Mouse (Mus musculus) thymus, postnatal 14 days (tissue): Measurements from ENCODE around the gene Ccdc188.

Experiments used
- DNase-seq: peaks from one replicate; pipeline ENCODE4 v3.0.0; 2021

Ccdc188 gene

GRCm38 (mm10) chr16:18203430-18204091 is 14.1 kb upstream of the Ccdc188 start:
- no peak for DNase-seq

DNA sequence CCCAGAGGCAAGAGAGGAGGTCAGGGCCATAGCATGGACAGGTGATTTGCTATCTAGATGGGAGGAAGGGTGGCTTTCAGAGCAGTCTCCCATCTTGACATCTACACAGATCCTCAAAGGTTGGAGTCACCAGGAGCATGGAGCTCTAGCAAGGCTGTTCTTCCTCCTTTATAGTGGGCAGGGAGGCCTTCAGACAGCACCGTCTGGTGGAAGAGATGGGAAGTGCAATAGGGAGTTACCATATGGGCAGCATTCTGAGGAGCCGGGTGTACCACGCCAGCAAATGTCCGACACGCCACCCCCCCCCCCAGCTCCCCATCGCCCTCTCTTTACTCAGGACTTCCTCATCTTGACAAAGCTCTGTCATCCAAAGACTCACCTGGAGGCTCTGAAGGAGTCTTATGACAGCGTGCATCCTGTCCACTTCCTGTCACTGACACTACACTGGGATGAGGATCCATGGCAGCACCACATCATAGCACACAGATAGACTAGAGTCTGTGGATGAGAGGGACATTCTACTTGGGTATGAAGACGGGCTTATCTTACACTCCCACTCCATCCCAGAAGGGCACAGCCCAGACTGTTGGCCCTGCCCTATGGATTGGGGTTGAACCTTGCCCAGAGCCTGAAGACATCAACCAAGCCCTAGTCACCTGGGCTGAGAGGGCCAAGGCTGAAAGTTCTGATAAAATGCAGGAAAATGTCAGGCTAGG is 6.8 kb upstream of the Ccdc188 start:
- peak; percentile 67 for DNase-seq

GRCm38 (mm10) chr16:18211417-18212171 is 6.1 kb upstream of the Ccdc188 start:
- peak; percentile 89 for DNase-seq

GRCm38 (mm10) chr16:18213689-18214088 is 4.0 kb upstream of the Ccdc188 start:
- peak; percentile 10 for DNase-seq

DNA sequence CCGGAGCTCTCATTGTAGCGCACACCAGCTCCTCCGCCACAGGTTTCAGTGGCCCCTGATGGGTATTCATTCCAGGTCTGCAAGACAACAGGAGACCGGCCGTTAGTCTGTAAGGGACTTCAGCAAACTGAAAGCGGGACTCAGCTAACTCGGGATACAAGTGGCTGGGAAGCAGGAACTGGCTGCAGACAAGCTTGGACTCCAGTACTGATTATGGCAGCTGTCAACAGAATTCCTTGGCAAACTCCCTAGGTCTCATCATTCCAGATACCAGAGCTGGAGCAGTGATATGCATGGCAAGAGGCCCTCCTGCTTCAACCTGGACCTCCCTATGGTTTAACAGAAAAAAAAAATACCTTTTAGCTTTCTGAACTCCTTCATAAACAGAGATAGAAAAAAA is 2.8 kb upstream of the Ccdc188 start:
- no peak for DNase-seq

- peak; percentile 24 for DNase-seq
These were observed 909 bp downstream of the Ccdc188 start for GRCm38 (mm10) chr16:18218580-18218996.

- peak; percentile 77 for DNase-seq
These were observed 2.3 kb downstream of the Ccdc188 start for GRCm38 (mm10) chr16:18220001-18220400.

DNA sequence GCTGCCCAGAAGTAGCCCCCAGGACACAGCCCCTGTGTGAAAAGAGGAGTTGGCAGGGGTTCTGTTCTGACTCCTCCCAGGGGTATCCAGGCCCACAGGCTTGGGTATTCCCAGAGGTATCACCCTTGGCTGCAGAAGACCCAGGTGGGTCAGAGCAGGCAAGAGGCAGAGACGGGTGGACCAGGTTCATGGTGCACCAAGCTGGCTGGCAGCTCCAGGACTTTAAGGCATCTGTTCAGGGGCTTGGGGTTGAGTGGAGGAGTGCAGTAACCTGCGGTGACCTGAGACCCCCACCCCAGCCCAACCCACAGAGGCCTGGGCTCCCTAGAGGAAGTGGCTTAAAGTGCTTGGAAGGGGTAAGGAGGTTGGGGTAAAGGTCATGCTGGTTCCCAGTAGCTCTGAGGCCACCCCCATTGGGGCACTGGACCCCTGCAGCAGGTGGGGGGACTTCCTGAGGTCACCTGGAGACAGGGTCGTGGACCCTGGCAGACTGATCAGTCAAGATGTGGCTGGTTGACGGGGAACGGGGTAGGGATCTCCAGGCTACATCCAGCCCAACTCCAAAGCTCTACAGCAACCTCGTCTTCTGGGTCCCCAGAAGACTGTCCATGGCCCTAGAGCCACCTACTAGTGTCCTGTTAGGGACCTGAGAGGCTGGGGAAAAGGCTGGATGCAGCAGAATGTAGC is 3.3 kb downstream of the Ccdc188 start:
- DNase-seq: peak; percentile 5

DNA sequence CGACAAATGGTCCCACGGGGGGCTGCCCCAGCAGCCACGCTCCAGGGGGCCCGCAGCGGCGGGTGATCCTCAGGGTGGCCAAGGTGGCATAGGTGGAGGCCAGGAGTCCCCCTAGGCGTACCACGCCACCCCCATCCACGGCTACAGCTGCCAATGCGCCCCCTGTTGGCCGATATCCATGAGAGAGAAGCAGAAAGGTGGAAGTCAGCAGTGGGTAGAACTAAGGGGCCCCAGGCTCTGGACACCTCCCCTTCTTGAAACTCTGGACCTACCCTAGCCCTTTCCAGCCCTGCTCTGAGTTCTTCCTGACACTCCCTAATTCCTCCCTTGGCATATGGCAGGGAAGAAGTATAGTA is 3.8 kb downstream of the Ccdc188 start:
- DNase-seq: peak; percentile 53

DNA sequence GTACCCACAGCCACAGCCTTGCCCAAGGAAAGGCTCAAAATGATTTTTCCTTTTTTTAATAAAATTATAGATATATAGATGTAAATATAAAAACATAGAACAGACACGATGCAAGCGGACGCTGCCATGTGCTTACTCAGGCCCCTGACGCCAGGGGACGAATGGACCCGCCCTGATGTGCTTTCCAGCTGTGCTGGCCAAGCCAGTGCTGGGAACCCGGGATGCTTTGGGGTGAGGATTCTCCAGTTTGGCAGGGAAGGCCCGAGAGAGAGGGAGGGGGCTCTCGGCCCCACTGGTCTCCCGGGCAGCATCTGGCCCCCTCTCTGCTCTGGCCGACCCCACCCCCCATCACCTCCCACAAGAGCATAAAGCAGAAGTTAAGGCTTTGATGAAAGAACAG is 4.5 kb downstream of the Ccdc188 start:
- no peak for DNase-seq

DNA sequence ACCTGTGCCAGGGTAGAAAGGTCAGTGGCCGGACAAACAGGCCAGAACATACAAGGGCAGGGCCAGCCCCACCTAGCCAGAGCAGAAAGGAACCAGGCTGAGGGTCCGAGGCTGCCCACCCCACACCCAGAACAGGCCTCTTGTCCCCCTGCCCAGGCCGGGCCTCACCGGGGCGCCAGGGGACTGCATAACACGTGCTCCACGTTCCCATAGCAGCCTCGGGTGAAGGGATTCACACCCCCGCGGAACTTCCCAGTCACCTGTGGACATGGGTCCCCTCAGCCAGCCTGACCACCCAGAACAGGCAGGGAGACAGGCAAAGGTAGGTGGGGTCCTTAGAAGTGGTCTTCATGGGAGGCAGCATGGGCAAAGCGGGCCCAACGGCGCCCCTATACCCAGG is 9.5 kb downstream of the Ccdc188 start:
- peak; percentile 16 for DNase-seq

- DNase-seq: no peak
These were observed 10.3 kb downstream of the Ccdc188 start for GRCm38 (mm10) chr16:18227897-18228422.

DNA sequence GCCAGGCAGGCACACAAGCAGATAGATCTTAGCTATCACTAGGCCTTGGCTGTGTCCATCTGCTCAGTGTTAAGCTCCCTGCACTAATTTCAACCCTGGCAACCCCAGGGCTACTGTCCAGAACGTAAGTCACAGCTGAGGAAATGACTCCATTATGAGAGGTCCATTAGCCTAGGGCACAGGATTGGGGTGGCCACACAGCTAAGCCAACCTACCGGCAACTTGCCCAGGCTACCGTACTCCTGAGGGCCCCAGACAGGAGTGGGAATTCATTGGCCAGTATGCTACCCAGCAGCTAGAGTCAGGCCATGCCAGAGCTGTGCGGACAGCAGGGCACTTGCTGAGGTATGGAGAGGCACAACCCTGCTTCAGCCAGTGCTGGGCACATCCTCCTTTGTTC is 11.2 kb downstream of the Ccdc188 start:
- DNase-seq: no peak

GRCm38 (mm10) chr16:18229622-18230021 is 11.9 kb downstream of the Ccdc188 start:
- DNase-seq: no peak

DNA sequence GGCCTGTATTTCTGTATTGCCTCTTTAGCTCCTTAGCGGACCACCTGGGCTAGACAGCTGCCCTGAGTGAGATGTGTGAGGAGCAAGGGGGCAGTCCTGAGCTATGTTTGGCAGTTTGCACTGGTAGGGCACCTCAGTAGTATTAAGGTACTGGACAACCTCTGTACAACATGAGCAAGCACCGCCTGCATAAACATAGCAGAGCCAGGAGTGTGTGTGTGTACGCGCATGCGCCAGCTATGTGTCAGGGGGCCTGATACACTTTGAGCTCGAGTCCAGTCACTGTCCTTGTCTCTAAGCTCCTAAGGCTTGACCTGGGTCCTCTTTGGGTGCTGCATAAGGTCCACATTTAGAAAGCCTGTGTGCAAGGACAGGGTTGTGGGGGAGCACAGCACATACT is 12.9 kb downstream of the Ccdc188 start:
- DNase-seq: no peak

DNA sequence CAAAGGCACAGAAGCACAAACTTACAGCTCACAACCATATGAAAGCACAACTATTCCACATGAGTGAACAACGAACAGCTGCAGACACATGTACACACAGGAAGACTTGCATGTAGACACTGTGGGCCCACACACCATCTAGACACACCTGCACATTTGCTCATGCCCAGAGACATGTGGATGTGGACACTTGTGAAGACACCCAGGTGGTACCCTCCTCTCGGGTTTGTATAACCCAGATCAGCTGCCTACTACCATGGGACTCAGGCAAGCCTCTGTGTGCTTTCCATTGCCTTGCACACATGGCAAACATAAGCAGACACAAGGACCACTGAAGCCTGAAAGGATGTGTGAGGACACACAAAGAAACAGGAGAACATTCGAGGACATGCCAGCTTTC is 13.4 kb downstream of the Ccdc188 start:
- peak; percentile 62 for DNase-seq

GRCm38 (mm10) chr16:18231451-18231850 is 13.8 kb downstream of the Ccdc188 start:
- no peak for DNase-seq

GRCm38 (mm10) chr16:18233451-18233850 is 15.8 kb downstream of the Ccdc188 start:
- DNase-seq: peak; percentile 74

GRCm38 (mm10) chr16:18233919-18234670 is 16.4 kb downstream of the Ccdc188 start:
- DNase-seq: peak; percentile 30

DNA sequence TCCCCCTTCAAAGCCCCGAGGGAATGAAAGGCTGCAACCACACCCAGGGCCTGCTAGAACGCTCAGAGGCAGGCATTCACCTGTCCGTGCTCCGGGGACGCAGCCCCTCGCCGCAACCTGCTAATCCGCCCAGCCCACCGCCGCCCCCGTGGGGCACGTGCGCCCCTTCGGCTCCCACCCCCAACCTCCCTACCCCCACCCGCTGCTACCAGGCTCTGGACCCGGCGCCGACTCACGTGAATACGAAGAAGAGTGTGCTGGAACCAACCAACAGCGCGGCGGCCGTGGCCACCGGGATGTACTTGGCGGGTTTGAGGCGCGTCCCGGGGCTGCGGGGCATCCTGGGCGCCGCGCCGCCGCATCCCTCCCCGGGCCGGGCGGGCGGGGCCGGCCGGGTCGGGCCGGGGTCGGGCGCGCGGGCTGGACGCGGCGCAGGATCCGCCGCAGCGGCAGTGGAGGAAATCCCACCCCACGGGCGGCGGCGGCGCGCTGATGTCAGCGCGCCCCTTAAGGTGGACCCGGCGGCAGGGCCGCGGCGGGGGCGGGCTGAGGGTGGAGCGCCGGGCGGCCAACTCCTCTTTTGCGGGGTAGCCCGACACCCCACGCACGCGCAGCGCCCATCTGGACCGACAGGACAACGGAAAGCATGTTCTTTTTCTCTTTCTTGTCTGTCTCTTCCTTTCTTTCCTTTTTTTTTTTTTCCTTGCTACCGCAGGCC is 17.2 kb downstream of the Ccdc188 start, which contains the start of gene Zdhhc8:
Gene Zdhhc8 (minus strand): TSS at position 466 of the 718 bp plus-strand sequence.
- peak; percentile 79 for DNase-seq

- peak; percentile 75 for DNase-seq
These were observed 17.8 kb downstream of the Ccdc188 start for GRCm38 (mm10) chr16:18235389-18236065.
